Mouse (Mus musculus) mature B cell (primary cell): ENCODE measurements around the gene Top3b.
"Not testable (repeated sequence)": the region's sequence is repeated elsewhere in the genome, so short reads cannot be mapped to it uniquely, and the experiment has no call there.

Experiments
- in situ Hi-C: fragments of 300-500 bp; cut with MboI; formaldehyde crosslinking; loops from 2 replicates; pipeline ENCODE4 v1.14.3; 2019

The Top3b gene

DNA sequence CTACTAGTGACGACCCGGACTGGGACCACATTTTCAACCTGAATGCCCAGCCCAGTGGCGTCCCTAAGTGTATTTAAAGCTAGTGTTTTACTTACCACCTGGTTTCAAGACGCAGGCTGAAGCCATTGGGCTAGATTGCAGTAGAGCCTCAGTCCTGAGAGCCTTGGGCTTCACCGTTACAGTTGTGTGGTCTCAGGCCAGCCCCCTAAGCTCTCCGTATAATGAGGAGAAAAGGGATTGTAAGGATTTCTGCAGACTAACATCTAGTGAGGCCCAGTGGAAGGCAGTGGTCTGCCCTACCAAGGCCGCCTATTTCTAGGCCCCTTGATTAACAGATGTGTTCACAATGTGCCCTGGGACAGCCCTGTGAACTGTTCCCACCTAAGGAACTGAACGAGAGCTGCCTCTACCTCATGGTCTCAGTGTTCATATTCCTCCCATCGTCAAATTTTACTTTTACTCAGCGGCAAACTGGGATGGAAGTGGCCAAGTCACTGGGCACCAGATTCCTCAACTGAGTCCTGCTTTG is 26.6 kb downstream of the Top3b start:
- in situ Hi-C loops: no loop called here

DNA sequence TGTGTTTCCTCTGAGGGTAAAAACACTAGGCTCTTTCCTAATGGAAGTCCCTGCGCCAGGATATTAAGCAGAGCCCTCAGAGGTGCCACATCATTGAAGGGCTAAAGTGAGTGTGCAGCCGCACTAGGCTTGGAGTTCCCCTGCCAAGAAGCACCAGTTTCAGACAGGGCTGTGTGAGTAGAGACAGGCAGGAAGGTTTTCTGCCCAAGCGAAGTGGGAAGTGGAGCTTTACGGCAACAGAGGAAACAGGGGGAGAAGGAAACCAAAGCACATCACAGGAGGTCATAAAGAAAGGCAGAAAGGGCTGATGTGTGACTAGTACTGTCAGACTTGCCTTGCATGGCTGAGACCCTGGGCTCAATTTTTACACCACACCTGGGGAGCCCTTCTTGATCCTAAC is 31.8 kb downstream of the Top3b start:
- in situ Hi-C loops: no loop called here

DNA sequence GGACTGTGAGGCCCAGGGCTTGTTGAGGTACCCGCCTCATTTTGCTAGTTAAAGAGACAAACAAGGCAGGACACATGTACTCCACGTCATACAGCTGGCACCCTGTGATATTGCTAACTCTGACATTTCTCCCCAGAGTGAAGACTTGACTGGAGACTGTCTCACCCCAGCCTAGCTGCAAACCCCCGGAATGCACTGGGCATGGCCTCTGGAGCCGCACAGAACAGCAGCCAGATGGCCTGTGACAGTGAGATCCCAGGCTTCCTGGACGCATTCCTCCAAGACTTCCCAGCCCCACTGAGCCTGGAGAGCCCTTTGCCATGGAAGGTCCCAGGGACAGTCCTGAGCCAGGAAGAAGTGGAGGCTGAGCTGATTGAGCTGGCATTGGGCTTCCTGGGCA is 32.7 kb downstream of the Top3b start:
- in situ Hi-C loops: no loop called here

DNA sequence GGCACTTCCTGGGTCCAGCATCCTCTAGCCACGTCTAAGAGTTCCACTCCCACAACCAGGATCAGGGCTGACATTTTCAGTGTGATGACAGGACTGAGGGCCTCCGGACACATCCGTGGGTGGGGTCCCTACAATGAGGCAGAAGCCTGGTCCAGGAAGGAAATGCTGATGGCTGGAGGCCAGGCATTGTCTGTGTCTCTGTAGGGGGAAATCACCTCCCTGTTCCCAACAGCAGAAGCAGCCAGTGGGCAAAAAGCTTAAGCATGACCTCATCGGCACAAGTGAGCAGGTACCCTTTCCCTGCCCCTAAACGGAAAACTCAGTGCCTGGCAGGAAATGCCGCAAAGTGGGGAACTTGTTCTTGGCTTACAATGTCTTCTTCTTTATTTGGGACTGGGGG is 37.3 kb downstream of the Top3b start:
- in situ Hi-C loops: no loop called here

DNA sequence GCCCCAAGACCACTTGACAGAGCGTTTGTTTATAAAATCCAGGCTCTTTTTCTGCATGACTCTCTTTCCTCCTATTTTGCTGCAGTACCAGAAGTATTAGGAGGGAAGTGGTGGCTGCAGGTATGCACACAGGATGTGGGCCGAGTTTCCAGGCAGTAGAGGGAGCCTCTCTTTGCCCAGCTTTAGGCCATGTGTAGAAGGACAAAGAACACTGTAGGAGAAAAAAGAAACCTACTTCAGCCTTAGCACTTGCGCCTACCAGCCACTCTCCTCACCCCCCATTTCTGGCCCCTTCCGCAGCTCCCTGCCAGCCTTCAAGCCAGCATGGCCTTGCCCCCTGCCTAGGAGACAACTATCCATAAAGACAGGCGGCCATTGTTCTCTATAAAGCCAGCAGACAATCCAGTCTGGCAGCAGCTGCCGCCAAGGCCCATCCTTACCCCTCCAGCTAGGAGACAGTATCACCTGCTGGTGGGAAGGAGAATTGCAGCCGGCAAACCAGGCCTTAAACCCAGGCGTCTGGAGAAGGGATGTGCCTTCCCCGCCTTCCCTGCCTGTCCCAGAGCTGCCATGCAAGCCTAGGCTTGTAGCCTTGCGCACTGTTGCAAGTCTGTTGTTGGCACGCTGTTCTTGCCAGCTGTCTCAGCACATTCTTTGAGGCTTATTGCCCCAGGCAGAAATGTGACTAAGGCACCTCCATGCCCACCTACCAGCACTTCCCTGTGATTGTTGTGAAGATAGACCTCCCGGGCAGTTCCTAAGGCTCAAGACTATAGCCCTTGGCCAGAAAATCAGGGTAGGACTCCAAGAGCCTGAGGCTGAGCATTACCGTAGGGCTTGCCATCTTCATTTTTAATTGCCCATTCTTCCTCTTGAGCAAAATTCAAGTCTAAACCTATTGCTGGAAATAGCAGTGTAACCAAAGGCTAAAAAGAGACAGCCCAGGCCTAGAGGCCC is 41.4 kb downstream of the Top3b start:
- in situ Hi-C loops: no loop called here

DNA sequence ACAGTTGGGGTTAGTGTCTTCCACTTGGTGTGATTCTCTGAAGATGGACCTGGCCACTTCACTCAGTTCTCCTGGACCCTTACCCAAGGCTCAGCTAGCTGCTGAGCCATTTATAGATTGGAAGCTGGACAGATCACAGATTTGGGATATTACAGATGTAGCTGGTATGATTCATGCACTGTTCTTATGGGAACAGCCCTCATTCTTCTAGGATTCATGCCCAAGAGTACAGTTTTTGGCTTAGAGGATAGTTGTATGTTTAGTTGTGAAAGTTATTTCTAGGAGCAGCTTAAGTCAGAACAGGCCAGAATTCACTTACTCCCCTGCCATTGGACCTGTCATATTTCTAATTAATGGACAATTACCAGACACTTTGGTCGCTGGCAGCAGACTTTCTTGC is 42.9 kb downstream of the Top3b start:
- in situ Hi-C loops: no loop called here

DNA sequence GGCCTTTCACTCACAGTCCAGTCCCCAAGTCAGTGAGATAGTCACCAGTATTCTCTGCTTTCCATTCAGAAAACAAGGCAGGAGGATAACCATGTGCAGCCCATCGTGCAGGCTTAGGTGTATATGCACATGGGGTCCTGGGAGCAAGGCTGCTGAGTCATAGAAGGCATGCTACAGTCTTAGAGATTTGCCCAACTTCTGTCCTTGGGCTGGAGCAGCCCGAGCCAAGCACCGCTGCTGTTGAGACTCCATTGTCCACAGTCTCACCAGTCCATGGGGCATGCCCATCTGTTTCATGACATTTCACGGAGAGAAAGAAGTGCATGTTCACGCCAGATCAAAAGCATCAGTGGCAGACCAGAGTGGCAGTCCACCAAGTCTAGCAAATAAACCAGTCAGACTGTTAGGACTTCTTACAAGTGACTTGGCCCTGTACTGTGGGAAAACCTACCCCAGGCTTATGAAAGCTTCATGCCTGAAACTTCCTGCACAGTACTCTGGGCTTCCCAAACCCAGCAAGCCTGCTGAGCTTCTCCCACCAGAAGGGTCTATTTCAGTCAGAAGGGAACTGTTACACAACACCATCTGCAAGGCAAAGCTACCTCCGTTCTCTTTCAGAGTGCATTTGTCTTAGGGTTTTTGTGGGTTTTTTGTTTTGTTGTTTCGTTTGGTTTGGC is 48.0 kb downstream of the Top3b start:
- in situ Hi-C loops: no loop called here

DNA sequence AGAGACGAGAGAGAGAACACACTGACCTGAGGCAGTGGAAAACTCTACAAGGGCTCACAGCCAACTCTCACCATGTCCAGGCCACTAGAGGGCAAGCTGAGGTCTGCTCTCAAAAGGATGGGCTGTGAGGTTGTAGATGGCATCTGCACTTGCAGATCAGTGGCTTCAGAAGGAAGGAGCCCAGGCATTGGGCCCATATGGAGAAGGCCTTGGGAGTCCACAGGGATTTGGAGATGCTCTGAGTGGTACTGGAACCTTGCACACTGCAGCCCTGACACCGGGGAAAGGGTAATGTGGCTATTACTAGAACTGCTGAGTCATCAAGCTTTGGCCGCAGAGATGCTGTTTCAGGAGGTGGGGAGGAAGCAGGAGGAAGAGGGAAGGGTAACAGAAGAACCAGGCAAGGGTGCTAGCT is 50.5 kb downstream of the Top3b start:
- in situ Hi-C loops: no loop called here

DNA sequence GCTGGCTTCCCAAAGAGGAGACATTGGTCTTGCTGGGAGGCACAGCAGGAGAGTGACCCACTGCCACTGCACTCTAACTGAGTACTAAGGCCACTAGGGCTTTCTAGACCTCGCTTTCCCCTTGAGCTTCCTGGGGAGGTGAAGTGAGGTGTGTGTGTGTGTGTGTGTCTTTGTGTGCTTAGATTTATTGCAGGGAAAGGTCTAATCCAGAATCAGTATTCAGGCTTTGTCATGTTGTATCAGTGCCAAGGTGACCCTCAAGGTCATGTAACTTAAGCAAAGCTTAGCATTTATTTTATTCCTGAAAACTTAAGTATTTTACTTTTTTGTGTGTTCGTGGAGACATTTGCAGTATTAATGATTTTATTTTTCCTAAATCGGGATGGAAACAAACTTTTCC is 53.9 kb downstream of the Top3b start:
- in situ Hi-C loops: no loop called here

DNA sequence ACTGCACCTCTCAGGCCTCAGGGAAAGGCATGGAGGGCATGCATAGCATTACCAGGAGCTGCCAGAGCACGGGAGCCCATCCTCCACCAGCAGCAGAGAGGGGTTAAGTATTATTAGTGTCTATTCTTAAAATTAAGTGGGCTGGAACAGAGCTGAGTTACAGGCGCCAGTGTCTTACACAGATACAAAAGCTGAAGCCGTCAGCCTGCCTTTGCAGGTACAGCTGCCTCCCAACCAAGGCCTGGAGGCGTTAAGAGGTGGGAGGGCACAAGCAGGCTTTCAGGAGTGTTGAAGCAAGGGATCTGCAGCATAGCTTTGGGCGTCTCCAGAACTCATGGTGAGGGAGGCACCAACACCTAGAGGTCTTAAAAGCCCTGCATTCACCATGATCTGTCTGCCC is 56.0 kb downstream of the Top3b start:
- in situ Hi-C loops: no loop called here

DNA sequence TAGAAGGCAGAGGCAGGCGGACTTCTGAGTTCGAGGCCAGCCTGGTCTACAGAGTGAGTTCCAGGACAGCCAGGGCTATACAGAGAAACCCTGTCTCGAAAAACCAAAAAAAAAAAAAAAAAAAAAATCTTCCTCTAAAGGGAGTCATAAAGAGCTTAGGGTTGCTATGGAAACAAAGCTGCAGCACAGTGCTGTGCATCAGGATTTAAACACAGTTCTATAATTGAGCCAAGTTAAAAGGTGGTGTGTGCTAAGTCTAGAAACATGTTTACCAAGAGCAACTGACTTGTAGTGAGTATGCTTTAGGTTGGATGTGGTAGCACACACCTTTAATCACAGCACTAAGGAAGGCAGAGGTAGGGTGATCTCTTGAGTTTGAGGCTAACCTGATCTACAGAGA is 58.4 kb downstream of the Top3b start:
- in situ Hi-C loops: not testable (repeated sequence)

DNA sequence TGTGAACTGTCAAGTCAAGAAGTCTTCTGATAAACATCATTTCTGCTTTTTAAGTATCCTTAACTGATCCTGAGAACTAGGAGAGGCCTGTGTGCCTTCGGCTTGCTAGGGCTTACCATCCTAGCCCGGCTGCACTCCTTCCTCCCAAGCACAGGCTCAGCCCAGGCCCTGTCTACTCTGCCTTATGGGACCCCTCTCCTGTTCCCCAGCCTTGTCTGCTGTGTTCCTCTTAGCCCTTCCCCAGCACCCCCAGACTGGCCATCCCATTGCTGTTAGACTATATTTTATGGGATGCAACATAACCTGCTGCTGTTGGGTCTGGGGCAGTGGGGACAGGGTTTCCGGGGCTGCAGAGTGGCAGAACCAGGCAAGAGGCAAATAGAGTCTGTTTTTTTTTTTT is 59.8 kb downstream of the Top3b start:
- in situ Hi-C loops: no loop called here

DNA sequence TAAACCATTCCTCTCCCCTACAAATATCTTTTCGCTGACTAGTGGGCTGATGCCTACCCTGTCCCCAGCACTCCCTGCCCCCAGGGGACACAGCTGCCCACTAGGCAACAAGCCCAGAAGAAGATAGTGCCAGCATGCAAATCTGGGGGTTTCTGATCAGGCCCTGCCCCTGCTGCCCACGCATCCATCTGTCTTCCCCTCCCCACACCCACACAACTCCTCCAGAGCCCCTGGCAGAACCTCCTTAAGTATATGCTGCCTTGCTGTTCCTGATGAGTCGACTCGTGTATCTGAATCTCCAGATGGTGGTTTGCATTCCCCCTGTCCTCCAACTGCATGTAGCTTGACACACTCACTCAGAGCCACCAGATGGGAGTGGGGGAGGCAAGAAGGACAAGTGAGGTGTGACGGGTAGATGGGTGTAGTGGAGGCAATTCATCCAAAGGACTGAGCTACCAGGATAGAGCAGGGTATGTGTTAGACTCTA is 60.3 kb downstream of the Top3b start:
- in situ Hi-C loops: no loop called here

DNA sequence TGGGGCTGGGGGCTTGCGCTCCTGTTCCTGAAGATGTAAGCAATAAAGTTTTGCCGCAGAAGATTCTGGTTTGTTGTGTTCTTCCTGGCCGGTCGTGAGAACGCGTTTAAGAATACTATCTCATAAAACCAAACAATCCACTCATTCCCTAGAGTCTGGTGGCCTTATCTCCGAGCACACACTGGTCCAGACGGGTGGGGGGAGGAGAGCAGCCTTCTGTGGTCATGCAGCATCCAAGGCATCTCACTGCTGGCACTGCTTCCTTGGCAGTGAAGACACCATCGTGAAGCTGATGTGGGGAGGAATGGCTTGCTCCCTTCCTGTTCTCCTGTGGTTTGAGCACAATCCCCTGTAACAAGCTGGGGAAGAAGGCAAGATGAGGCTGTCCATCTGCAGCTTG is 69.0 kb downstream of the Top3b start:
- in situ Hi-C loops: no loop called here

DNA sequence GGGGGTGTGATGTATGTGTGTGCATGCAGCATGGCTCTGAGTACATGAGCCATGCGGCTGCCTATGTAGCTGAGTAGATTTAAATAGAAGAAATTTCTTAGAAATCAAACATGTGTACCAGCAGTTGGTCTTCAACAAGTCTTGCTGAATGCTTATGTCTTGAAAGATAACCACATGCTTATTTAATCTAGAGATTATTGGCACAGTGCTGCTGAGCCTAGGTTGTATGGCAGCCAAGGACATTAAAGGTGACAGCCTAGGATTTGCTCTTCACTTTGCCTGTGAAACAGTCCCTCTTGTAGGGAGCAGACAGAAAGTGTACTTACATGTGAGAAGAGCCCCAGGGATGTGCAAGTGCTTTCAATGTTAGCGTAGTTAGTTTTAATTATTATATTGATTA is 70.5 kb downstream of the Top3b start:
- in situ Hi-C loops: no loop called here
